Mouse (Mus musculus): Measurements from ENCODE around the gene Dhx58. TPM values are rescaled to one million over a fixed set of nuclear protein-coding genes. Genes with fewer than 3 reads are reported as not detected.

Dhx58 gene
- polyA plus RNA-seq, 1 experiment from 2014 or later = 1.8 TPM

- H3K36me3 ChIP-seq (replicated peaks; ENCODE audit: control insufficient read depth, insufficient read depth, low read depth, low read length) = no peaks in the 10 kb centered on the region; the same call in none of the 2 replicates
- no peak overlapping the region for H3K9ac ChIP-seq (replicated peaks; ENCODE audit: low read length)
- no peaks in the 10 kb centered on the region for H3K4me1 ChIP-seq (ENCODE audit: control insufficient read depth, insufficient read depth, low read length)
- H3K4me3 ChIP-seq (ENCODE audit: low read depth, low read length) = no peak overlapping the region
- DNase-seq (ENCODE audit: low spot score) = no peak
- no peak overlapping the region for H3K4me2 ChIP-seq (ENCODE audit: low read depth, low read length)
- no peaks in the 10 kb centered on the region for H3K27me3 ChIP-seq (ENCODE audit: control insufficient read depth, insufficient read depth, low read length)
- no peak overlapping the region for H3K27ac ChIP-seq (replicated peaks; ENCODE audit: low read depth, low read length)
- 66% methylated on average over 11 of the region's 11 CpGs for WGBS
- ATAC-seq (replicated peaks; ENCODE audit: insufficient number of reproducible peaks, low FRiP score, low TSS enrichment, low read depth) = no peak
- no peaks in the 10 kb centered on the region for H3K9me3 ChIP-seq (replicated peaks; ENCODE audit: control insufficient read depth, low read length)
Observed at GRCm38 (mm10) chr11:100703366-100703765, 705 bp downstream of the Dhx58 start.

GRCm38 (mm10) chr11:100702906-100703305 is 1.2 kb downstream of the Dhx58 start:
- H3K36me3 ChIP-seq (replicated peaks; ENCODE audit: control insufficient read depth, insufficient read depth, low read depth, low read length) = no peaks in the 10 kb centered on the region; the same call in 1 of the 2 replicates
- H3K27me3 ChIP-seq (ENCODE audit: control insufficient read depth, insufficient read depth, low read length) = no peaks in the 10 kb centered on the region
- H3K4me3 ChIP-seq (ENCODE audit: low read depth, low read length) = no peak overlapping the region
- H3K4me2 ChIP-seq (ENCODE audit: low read depth, low read length) = no peak overlapping the region
- no peak overlapping the region for H3K27ac ChIP-seq (replicated peaks; ENCODE audit: low read depth, low read length)
- no peak overlapping the region for H3K9ac ChIP-seq (replicated peaks; ENCODE audit: low read length)
- ATAC-seq (replicated peaks; ENCODE audit: insufficient number of reproducible peaks, low FRiP score, low TSS enrichment, low read depth) (no peak), DNase-seq (ENCODE audit: low spot score) (no peak)
- no peaks in the 10 kb centered on the region for H3K4me1 ChIP-seq (ENCODE audit: control insufficient read depth, insufficient read depth, low read length)
- H3K9me3 ChIP-seq (replicated peaks; ENCODE audit: control insufficient read depth, low read length) = no peaks in the 10 kb centered on the region
- WGBS = 46% methylated on average over 7 of the region's 7 CpGs

- Histone ChIP-seq H3K9ac (replicated peaks; ENCODE audit: low read length) (no peak overlapping the region), H3K9me3 (replicated peaks; ENCODE audit: control insufficient read depth, low read length) (no peaks in the 10 kb centered on the region), H3K4me1 (ENCODE audit: control insufficient read depth, insufficient read depth, low read length) (no peaks in the 10 kb centered on the region), H3K27ac (replicated peaks; ENCODE audit: low read depth, low read length) (no peak overlapping the region), H3K36me3 (replicated peaks; ENCODE audit: control insufficient read depth, insufficient read depth, low read depth, low read length) (no peaks in the 10 kb centered on the region; the same call in 1 of the 2 replicates), H3K4me3 (ENCODE audit: low read depth, low read length) (no peak overlapping the region), H3K27me3 (ENCODE audit: control insufficient read depth, insufficient read depth, low read length) (no peaks in the 10 kb centered on the region), H3K4me2 (ENCODE audit: low read depth, low read length) (no peak overlapping the region)
- DNase-seq (ENCODE audit: low spot score) (peak; percentile 86), ATAC-seq (replicated peaks; ENCODE audit: insufficient number of reproducible peaks, low FRiP score, low TSS enrichment, low read depth) (no peak)
- WGBS = 35% methylated on average over 19 of the region's 19 CpGs
Observed at GRCm38 (mm10) chr11:100702081-100702851, 1.8 kb downstream of the Dhx58 start.

- Histone ChIP-seq H3K9me3 (replicated peaks; ENCODE audit: control insufficient read depth, low read length) (no peaks in the 10 kb centered on the region), H3K27ac (replicated peaks; ENCODE audit: low read depth, low read length) (no peak overlapping the region), H3K4me3 (ENCODE audit: low read depth, low read length) (0 out of 2 replicates have a peak overlapping the region, but pooled peaks have one; percentile 12), H3K9ac (replicated peaks; ENCODE audit: low read length) (peak overlapping the region; percentile 3; the same call in 1 of the 2 replicates), H3K4me2 (ENCODE audit: low read depth, low read length) (peak overlapping the region; percentile 30), H3K4me1 (ENCODE audit: control insufficient read depth, insufficient read depth, low read length) (no peaks in the 10 kb centered on the region), H3K27me3 (ENCODE audit: control insufficient read depth, insufficient read depth, low read length) (no peaks in the 10 kb centered on the region), H3K36me3 (replicated peaks; ENCODE audit: control insufficient read depth, insufficient read depth, low read depth, low read length) (no peaks in the 10 kb centered on the region; the same call in 1 of the 2 replicates)
- no peak for ATAC-seq (replicated peaks; ENCODE audit: insufficient number of reproducible peaks, low FRiP score, low TSS enrichment, low read depth)
- peak; percentile 57 for DNase-seq (ENCODE audit: low spot score)
- 3% methylated on average over 14 of the region's 14 CpGs for WGBS
Observed at GRCm38 (mm10) chr11:100701301-100701700, 2.8 kb downstream of the Dhx58 start.

- Histone ChIP-seq H3K36me3 (replicated peaks; ENCODE audit: control insufficient read depth, insufficient read depth, low read depth, low read length) (no peaks in the 10 kb centered on the region), H3K4me3 (ENCODE audit: low read depth, low read length) (no peak overlapping the region), H3K9ac (replicated peaks; ENCODE audit: low read length) (no peak overlapping the region), H3K27ac (replicated peaks; ENCODE audit: low read depth, low read length) (no peak overlapping the region), H3K4me1 (ENCODE audit: control insufficient read depth, insufficient read depth, low read length) (no peaks in the 10 kb centered on the region), H3K9me3 (replicated peaks; ENCODE audit: control insufficient read depth, low read length) (no peaks in the 10 kb centered on the region), H3K4me2 (ENCODE audit: low read depth, low read length) (no peak overlapping the region), H3K27me3 (ENCODE audit: control insufficient read depth, insufficient read depth, low read length) (no peaks in the 10 kb centered on the region)
- WGBS = 76% methylated on average over 3 of the region's 3 CpGs
- DNase-seq (ENCODE audit: low spot score) = no peak
- ATAC-seq (replicated peaks; ENCODE audit: insufficient number of reproducible peaks, low FRiP score, low TSS enrichment, low read depth) = no peak
Observed at GRCm38 (mm10) chr11:100700710-100701109, 3.4 kb downstream of the Dhx58 start.

GRCm38 (mm10) chr11:100697921-100698320 is 6.2 kb downstream of the Dhx58 start:
- Histone ChIP-seq H3K9me3 (replicated peaks; ENCODE audit: control insufficient read depth, low read length) (no peaks in the 10 kb centered on the region), H3K4me2 (ENCODE audit: low read depth, low read length) (no peak overlapping the region), H3K36me3 (replicated peaks; ENCODE audit: control insufficient read depth, insufficient read depth, low read depth, low read length) (no peaks in the 10 kb centered on the region), H3K27me3 (ENCODE audit: control insufficient read depth, insufficient read depth, low read length) (peaks cover under 1% of the 10 kb centered on the region; the same call in 1 of the 2 replicates), H3K4me3 (ENCODE audit: low read depth, low read length) (no peak overlapping the region), H3K9ac (replicated peaks; ENCODE audit: low read length) (no peak overlapping the region), H3K27ac (replicated peaks; ENCODE audit: low read depth, low read length) (no peak overlapping the region), H3K4me1 (ENCODE audit: control insufficient read depth, insufficient read depth, low read length) (peaks cover 3% of the 10 kb centered on the region; the same call in 1 of the 2 replicates)
- WGBS = 74% methylated on average over 7 of the region's 7 CpGs
- ATAC-seq (replicated peaks; ENCODE audit: insufficient number of reproducible peaks, low FRiP score, low TSS enrichment, low read depth) (no peak), DNase-seq (ENCODE audit: low spot score) (no peak)

GRCm38 (mm10) chr11:100694926-100695325 is 9.1 kb downstream of the Dhx58 start:
- no peak; the same call in 1 of the 2 replicates for ATAC-seq (replicated peaks; ENCODE audit: insufficient number of reproducible peaks, low FRiP score, low TSS enrichment, low read depth)
- no peaks in the 10 kb centered on the region for H3K9me3 ChIP-seq (replicated peaks; ENCODE audit: control insufficient read depth, low read length)
- H3K9ac ChIP-seq (replicated peaks; ENCODE audit: low read length) = no peak overlapping the region
- H3K36me3 ChIP-seq (replicated peaks; ENCODE audit: control insufficient read depth, insufficient read depth, low read depth, low read length) = no peaks in the 10 kb centered on the region
- H3K4me3 ChIP-seq (ENCODE audit: low read depth, low read length) = no peak overlapping the region
- 26% methylated on average over 5 of the region's 5 CpGs for WGBS
- H3K4me1 ChIP-seq (ENCODE audit: control insufficient read depth, insufficient read depth, low read length) = peaks cover 3% of the 10 kb centered on the region; the same call in 1 of the 2 replicates
- DNase-seq (ENCODE audit: low spot score) = peak; percentile 70
- H3K27ac ChIP-seq (replicated peaks; ENCODE audit: low read depth, low read length) = no peak overlapping the region
- no peak overlapping the region for H3K4me2 ChIP-seq (ENCODE audit: low read depth, low read length)
- H3K27me3 ChIP-seq (ENCODE audit: control insufficient read depth, insufficient read depth, low read length) = peaks cover 5% of the 10 kb centered on the region

- no peak overlapping the region for H3K9ac ChIP-seq (replicated peaks; ENCODE audit: low read length)
- no peak overlapping the region for H3K4me2 ChIP-seq (ENCODE audit: low read depth, low read length)
- H3K36me3 ChIP-seq (replicated peaks; ENCODE audit: control insufficient read depth, insufficient read depth, low read depth, low read length) = no peaks in the 10 kb centered on the region
- no peak overlapping the region for H3K27ac ChIP-seq (replicated peaks; ENCODE audit: low read depth, low read length)
- peaks cover 3% of the 10 kb centered on the region; the same call in 1 of the 2 replicates for H3K4me1 ChIP-seq (ENCODE audit: control insufficient read depth, insufficient read depth, low read length)
- H3K27me3 ChIP-seq (ENCODE audit: control insufficient read depth, insufficient read depth, low read length) = peaks cover 5% of the 10 kb centered on the region
- 24% methylated on average over 5 of the region's 5 CpGs for WGBS
- no peak for ATAC-seq (replicated peaks; ENCODE audit: insufficient number of reproducible peaks, low FRiP score, low TSS enrichment, low read depth)
- DNase-seq (ENCODE audit: low spot score) = no peak
- no peaks in the 10 kb centered on the region for H3K9me3 ChIP-seq (replicated peaks; ENCODE audit: control insufficient read depth, low read length)
- no peak overlapping the region for H3K4me3 ChIP-seq (ENCODE audit: low read depth, low read length)
Observed at GRCm38 (mm10) chr11:100693154-100693553, 10.9 kb downstream of the Dhx58 start.
